Mouse (Mus musculus) thymus, postnatal 10 days (tissue): Measurements from ENCODE around the gene Baiap2l2.
"Not testable (repeated sequence)": the region's sequence is repeated elsewhere in the genome, so short reads cannot be mapped to it uniquely, and the experiment has no call there.

Experiments
- DNase-seq, 2 experiments: peaks; one replicate each; pipeline ENCODE4 v3.0.0; 2021; ENCODE audit warnings: low spot score in 2 of 2

Baiap2l2 gene

DNA sequence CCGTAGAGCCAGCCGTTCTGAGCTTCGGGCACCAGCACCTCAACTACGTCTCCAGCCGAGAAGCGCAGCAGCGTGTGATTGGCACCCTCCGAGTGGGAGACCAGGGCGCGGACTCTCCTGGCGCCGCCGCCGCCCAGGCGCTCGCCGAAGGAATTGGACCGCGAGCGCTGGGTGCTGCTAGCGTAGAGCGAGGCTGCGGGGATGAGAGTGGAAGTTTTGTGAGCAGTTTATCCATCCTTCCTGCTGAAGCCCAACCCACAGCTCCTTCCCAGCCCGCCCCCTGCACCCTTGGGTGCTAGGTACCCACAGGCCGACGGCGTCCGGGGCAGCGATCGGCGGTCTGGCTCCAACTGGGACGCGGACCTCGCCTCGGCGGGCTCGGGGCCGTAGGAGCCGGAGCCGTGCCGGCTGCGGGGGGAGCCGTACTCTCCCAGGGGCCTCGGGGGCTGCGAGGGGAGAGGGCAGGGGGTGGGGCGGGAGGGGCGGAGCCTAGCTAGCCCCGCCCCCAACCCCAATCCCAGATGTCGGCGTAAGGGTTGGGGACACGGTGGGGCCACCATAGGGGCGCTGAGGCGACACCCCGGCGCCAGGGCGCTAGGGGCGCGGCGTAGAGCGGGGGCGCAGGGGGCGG lies 24.1 kb downstream of the Baiap2l2 start:
- DNase-seq: no peak

DNA sequence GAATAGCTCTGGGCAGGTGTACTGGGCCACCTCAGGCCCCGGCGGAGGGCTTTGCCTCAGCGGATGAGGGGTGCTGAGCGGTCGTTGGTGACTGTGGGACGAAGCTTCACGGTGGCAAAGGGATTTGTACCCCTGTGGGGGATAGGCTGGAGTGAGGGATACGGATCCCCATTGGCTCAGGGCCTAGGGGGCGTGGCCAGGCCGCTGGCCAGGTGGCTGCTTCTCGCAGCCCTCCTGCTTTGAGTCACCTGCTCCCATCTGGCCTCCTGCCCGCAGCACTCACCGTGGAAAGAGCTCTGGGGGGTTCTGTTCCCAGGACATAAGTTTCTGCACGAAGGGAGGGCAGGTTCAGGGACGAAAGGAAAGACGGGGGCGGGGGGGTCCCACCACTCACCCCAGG lies 26.8 kb downstream of the Baiap2l2 start:
- no peak for DNase-seq

DNA sequence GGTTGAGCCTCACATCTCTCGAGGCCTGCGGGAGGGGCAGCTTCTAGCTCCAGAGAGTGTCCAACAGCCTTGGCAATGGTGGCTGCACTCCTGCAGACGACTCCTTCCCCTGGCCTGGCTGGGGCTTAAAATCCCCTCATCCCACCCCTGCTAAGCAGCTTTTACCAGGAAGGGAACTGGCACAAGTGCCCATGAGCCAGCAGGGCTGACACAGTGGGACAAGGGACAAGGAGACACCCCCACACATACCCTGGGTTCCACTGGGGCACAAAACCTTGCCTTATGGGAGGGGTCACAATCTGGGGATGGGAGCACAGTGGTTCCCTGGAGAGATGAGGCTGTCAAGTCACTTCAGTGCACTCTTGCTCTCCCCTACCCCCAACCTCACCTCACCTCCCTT lies 30.7 kb downstream of the Baiap2l2 start, which contains the start of gene Slc16a8:
Slc16a8 (minus strand) TSS at position 101 of the 400 bp plus-strand sequence.
- DNase-seq: no peak

GRCm38 (mm10) chr15:79252580-79252979 lies 32.8 kb downstream of the Baiap2l2 start:
- no peak for DNase-seq

DNA sequence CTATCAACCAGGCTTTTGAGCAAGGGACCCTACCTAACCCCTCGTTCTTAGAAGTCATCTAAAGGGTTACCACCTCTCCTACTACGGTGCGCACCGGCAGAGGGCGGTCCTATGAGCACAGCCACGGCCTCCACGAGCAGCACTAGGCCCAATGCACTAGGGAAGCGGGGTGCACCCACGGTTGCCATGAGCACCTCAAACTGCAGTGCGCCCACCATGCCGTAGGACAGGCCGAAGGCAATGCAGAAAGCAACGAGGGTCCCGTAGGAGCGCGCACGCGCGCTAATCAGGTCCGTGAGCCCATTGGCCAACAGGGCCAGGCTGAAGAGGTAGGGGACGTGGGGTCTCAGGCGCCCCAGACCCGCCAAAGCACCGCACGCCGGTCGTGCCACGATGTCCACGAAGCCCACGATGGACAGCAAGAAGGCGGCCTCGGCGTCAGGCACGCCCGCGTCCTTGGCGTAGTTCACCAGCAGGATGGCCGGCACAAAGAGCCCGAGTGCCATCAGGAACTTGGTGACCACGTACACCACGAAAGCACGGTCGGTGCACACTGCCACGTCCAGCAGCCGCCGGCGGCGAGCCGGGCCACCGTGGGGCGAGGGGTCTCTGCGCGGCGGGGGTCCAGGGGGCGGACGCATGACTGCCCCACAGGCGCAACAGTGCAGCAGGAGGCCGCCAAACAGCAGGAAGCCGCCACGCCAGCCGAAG lies 33.4 kb downstream of the Baiap2l2 start:
- no peak for DNase-seq

- no peak for DNase-seq
Measured at GRCm38 (mm10) chr15:79251168-79251567, 34.2 kb downstream of the Baiap2l2 start.

DNA sequence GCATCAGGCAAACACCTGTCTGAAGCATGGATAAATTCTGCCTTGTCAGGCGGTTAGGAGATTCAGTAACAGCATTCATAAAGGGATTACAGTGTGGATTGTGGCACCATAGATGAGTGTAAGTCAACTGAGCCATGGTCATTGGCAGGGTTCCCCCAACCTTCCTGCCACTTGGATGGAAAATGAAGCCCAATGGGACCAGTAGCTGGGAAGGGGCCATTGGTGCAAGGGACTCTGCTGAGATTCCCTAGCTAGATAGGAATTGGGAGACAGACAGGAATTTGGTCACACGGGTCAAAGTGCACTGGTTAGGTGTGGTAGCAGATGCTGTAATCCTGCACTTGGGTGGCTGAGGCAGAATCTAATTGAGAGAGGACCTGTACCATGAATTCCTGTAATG lies 35.1 kb downstream of the Baiap2l2 start:
- no peak for DNase-seq

GRCm38 (mm10) chr15:79245321-79245720 lies 40.0 kb downstream of the Baiap2l2 start:
- no peak for DNase-seq

DNA sequence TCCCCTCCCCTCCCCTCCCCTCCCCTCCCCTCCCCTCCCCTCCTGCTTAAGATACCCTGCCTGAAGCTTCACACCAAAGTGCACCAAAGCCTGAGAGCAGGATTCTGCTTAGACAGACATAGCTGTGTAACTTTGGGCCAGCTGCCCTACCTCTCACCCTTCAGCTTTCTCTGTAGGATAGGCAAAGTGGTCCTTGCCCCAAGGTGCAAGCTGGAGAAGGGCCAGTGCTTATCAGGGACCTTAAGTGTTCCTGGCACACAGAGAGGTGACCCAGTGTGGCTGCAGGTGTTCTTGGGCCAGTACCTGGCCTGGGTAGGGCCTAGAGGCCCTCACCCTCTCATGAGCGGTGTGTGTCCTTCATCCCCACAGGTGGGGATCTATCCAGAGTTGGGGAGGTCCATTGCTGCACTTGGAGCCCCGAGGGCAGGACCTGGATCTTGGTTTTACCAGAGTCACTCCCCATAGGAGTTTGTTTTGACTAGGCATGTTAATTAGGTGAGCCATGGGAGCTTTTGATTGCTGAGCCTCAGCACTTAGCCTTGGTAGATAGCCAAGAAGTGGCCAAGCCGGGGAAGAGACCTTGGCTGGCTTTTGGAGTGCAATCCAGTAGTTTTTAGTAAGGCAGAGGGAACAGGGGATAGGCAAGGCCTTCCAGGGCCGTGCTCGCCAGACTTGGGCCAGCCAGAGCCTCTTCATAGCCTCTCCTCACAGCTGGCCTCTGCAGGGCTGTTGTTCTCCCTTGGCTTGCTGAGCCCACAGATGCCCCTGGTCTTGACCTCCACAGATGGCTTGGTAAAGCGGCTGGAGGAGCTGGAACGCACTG lies 41.1 kb downstream of the Baiap2l2 start:
- DNase-seq: no peak

DNA sequence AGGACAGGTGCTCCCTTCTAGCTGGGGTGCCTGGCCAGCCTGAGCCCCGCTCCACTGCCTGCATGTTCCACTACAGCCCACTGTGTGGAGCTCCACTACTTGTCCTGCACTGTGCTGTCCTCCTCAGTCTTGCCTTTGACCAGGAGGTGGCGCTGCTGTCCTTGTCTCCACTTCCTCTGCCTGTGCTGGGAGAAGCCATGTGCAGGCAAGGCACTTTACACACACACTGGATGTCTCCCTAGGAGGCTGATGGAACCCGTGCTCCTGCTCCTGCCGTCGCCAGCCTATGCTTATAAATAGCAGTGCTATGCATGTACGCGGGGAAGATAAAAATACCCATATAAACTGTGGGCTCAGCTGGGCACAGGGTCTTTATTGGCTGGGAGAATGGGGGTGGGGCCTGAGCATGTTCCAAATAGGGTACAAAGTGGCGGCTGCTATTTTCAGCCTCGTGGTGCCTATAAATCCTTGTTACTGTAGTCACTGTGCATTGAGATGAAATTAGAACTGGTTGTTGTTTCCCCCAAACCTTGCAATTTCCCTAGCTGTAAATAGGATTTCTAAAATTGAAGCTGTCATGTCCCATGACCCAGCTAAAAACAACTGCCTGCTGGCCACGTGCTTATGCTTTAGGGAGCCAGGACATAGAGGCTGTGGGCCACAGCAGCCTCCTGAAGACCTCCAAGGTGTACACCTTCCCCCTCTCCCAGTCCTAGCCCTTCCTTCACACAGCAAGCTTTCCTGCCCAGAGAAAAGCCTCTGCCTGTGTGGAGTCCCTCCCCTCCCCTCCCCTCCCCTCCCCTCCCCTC lies 41.9 kb downstream of the Baiap2l2 start:
- peak; percentile 90 to 96 for DNase-seq

DNA sequence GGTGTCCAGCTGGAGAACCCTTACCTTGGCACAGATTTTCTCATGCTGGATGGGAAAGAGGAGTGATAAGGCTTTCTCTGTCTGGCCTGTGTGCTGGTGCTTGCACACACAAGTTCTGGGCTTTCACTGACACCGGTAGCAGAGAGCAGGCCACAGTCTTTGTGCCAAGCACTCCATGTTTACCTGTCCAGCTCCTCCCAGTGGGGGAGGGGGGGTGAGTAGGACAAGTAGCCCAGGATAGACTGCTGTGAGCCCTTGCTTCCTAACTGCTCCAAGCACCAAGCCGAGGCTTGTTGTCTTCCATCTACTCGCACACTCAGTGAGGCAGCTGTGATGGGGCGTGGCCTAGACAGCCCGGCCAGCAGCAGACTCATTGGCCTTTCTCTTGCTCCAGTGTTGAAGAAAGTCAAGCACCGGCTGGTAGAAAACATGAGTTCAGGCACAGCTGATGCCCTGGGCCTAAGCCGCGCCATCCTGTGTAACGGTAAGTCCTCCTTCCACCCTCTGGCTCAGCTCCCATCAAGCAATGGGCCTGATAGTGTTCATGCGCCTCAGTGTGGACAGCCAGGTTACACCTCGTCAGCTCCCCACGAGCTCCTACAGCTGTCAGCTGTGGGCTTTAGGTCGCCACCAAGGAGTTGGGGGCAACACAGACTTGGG lies 42.6 kb downstream of the Baiap2l2 start:
- DNase-seq: no peak

- DNase-seq: no peak
Measured at GRCm38 (mm10) chr15:79238036-79238435, 47.3 kb downstream of the Baiap2l2 start.

DNA sequence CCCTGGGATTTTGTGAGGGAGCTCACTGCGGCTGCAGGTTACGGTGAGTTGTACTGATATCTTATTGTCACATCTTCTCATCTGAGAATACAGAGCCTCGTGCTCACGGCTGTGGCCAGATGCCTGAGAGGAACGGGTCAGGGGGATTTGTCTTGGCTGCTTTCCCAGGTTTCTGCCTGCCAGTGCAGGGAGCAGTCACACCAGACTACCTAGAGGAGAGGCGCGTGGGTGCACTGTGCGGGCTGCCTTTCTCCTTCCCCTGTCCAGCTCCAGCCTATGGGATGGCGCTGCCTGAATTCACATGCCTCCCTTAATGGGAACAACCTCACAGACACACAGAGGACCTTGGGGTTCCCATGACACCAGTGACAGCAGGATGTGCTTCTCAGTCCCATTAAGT lies 50.1 kb downstream of the Baiap2l2 start:
- no peak for DNase-seq

- peak; percentile 83 to 86 for DNase-seq
Measured at GRCm38 (mm10) chr15:79229058-79229821, 56.1 kb downstream of the Baiap2l2 start, which contains the start of the genes Pick1 and Gm49486. Pick1 (plus strand) TSS chr15:79229173. Gm49486 (plus strand) TSS chr15:79229391.

- DNase-seq: not testable (repeated sequence)
Measured at GRCm38 (mm10) chr15:79225780-79226179, 59.6 kb downstream of the Baiap2l2 start.

DNA sequence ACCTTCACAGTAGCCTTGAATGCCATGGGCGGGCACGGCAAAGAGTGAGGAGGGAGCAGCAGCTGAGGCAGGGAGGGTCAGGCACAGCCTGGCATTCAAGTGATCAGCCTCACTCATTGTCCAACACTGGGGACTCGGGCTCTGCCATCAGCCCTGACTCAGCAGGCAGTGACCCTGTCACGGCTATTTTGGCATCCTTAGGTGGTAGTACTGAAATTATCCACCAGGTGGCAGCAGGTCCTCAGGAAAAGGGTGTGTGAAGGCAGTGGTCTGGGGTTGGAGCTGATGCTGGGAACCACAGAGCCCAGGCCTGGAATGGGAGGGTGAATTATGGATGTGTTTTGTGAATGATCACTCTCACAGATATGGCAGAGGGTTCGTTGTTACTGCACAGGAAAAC lies 60.7 kb downstream of the Baiap2l2 start:
- peak; percentile 54 to 85 for DNase-seq

DNA sequence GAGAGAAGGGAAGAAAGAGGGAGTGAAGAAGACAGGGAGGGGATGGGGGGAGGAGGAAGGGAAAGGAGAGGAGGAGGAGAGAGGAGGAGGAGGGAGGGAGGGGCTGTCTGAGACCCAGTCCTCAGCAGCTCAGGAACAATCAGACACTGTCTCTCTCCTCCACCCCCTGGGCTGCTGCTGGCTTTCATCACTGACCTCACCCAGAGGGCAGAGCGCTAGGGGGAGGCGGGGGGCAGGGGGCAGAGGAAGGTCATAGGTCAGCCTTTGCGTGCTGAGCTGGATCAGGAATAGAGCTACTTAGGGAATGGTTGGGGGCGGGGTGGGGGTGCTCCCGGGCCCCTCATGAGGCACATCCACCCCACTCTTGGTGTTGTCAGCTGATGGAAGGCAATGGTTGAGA lies 61.7 kb downstream of the Baiap2l2 start:
- no peak for DNase-seq

DNA sequence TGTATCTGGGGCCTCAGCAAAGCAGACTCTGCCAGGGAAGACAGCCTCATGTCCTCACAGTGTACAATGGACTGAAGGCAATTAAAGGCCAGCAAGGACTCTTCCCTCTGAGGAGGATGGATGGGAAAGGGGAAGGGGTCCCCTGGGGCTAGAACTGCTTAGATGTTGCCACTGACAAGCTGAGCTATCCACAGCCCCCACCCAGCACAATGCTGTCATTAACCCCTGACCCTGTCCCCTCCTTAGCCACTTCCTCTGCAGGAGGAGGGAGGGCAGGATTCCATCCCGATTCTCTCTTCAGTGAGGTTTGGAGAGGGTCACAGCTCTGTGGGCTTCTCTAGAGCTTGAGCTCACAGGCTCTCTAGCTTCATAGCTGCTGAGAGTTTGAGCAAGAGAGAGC lies 65.8 kb downstream of the Baiap2l2 start:
- DNase-seq: no peak

GRCm38 (mm10) chr15:79216191-79216590 lies 69.1 kb downstream of the Baiap2l2 start:
- DNase-seq: no peak

GRCm38 (mm10) chr15:79213591-79213990 lies 71.7 kb downstream of the Baiap2l2 start:
- no peak for DNase-seq
